Mouse (Mus musculus) splenic B cell, adult 2 months (primary cell): ENCODE results near the gene Nectin2.
"Not testable (repeated sequence)": the region's sequence is repeated elsewhere in the genome, so short reads cannot be mapped to it uniquely, and the experiment has no call there.

Experiments used
- DNase-seq: peaks from one replicate; pipeline ENCODE4 v3.0.0-alpha.2; 2011; ENCODE audit warnings: low read depth, low spot score
- H3K27me3 ChIP-seq: 2 replicates; pipeline ENCODE4 v1.6.1; 2012; ENCODE audit warnings: mild to moderate bottlenecking, low read length, moderate library complexity, mixed read lengths; ENCODE audit not compliant: control insufficient read depth, poor library complexity, insufficient read depth, severe bottlenecking
- H3K36me3 ChIP-seq: 2 replicates; pipeline ENCODE4 v1.6.1; 2012; ENCODE audit warnings: mild to moderate bottlenecking, low read length, moderate library complexity, mixed read lengths; ENCODE audit not compliant: control insufficient read depth, poor library complexity, insufficient read depth, severe bottlenecking

Gene Nectin2

GRCm38 (mm10) chr7:19750217-19751069 is at the start of gene Nectin2:
Gene Nectin2 (minus strand): TSS chr7:19750483.
- Histone ChIP-seq H3K36me3 (no peaks in the 10 kb centered on the region), H3K27me3 (0 out of 2 replicates have a peak, but pooled peaks cover 2% of the 10 kb centered on the region)
- DNase-seq, result peak; percentile 75

DNA sequence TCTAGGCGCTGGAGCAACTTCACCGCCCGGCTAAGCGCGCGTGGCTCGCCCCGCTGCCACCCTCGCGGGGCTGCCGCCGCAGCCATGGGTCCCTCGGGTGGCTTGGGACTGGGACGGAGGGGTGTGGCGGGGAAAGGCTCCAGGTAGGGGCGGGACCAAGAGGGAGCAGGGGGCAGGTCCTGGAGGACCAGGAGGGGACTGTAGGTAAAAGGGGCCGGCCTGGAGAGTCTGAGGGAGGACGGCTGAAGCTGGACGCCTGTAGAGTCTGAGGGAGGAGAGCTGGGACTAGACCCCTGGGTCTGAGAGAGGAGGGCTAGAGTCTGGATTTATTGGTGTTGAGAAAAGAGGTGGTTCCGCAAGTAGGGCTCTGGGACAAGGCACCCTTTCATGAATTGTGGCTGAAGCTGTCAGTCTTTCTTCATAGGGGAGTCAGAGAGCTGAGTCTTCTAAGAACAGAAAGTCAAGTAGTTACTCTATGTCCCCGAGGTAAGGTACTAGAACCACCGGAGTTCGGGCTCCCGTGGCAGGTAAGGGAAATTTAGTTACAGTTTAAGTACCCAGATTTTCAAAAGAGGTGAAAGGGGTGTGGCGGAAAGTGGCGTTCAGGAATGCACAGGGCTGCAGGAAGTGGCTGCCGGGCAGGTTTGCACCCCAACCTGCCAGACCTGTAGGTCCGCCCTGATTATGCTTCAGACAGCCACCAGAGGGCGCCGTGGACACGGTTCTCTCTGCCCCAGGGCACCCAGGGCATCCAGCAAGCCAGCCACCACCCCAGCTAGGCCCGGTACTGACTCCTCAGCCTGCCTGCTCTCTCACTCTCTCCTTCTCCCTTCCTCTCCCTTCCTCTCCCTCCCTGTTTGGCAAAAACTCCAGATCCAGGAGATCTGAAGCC is 46.7 kb upstream of the Nectin2 start, which contains the start of gene Cblc:
Gene Cblc, minus strand, starts transcription at position 113 of the 892 bp plus-strand sequence.
- Histone ChIP-seq H3K36me3 (no peaks in the 10 kb centered on the region), H3K27me3 (0 out of 2 replicates have a peak, but pooled peaks cover 2% of the 10 kb centered on the region)
- DNase-seq, result peak; percentile 93

DNA sequence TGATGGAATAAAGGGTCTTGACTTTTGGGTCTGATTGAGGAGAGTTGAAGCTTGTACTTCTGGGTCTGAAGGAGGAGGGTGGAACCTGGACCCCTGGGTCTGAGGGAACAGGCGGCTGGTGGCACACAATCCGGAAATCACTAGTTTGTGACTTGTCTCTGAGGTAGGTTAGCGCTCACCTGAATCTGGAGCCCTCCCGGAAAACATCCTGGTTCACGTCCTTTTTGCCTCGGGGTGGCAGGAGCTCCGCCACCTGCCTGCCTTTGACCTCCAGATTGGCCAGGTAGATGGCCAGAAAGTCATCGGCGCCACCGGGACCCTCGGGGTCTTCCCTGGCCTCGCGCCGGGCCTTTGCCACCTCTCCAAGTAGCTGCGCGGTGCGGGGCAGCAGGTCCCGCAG is 46.0 kb upstream of the Nectin2 start:
- Histone ChIP-seq H3K27me3 (0 out of 2 replicates have a peak, but pooled peaks cover 2% of the 10 kb centered on the region), H3K36me3 (no peaks in the 10 kb centered on the region)
- DNase-seq, result no peak

DNA sequence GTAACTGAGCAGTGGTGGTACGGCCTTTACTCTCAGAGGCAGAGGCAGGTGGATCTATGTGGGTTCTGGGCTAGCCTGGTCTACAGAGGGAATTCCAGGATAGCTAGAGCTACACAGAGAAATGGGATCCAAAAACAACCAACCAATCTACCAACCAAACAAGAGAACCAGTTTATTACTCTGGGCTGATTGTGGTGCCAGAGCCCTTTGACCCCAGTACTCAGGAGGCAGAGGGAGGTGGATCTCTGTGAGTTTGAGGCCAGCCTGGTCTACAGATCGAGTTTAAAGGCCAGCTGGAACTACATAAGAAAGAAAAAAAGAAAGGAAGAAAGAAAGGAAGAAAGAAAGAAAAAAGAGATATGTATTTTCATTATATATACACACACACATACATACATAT is 45.0 kb upstream of the Nectin2 start:
- no peak for DNase-seq
- Histone ChIP-seq H3K27me3 (0 out of 2 replicates have a peak, but pooled peaks cover 2% of the 10 kb centered on the region), H3K36me3 (no peaks in the 10 kb centered on the region)

DNA sequence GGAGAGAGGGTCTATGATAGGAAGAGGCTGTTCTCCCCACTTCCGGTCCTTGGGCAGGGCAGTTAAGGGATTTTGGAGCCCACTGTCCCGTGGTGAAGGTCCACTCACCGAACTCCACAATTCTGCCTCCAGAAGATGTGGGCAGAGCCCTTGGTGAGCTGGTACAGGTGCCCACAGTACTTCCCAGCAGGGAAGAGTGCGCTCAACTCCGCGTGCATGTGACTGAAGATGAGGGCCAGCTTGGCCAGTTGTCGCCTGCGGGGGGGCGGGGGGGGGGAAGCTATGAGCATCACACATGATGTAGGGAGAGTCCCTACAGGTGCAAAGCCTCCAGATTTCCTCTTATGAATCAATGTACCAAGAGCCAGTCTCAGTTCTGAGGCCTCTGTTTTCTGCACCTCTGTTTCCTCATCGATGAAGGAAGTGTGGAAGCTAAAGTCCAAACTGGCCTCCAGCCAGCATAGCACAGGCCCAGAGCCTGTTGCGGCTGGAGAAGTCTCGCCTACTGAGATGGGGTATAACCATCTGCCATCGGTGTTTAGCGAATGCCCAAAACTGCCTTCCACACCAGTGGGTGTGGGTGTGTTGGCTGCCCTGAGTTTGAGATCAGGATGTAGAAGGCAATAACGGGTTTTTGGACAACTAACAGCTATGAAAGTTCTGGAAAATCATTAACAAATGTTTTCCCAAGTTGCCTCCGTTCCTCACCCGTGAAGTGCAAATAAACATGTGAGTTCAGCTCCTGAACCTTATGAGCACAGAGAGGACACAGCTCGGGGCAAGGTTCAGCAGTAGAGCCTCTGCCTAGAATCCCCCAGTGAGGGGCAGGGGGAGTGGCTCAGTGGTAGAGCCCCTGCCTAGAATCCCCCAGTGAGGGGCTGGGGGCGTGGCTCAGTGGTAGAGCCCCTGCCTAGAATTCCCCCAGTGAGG is 42.7 kb upstream of the Nectin2 start:
- Histone ChIP-seq H3K27me3 (0 out of 2 replicates have a peak, but pooled peaks cover 2% of the 10 kb centered on the region), H3K36me3 (no peaks in the 10 kb centered on the region)
- peak; percentile 40 for DNase-seq

GRCm38 (mm10) chr7:19791504-19791903 is 41.2 kb upstream of the Nectin2 start:
- not testable (repeated sequence) for DNase-seq, H3K36me3 ChIP-seq

GRCm38 (mm10) chr7:19789904-19790347 is 39.6 kb upstream of the Nectin2 start:
- H3K36me3 ChIP-seq, result no peaks in the 10 kb centered on the region
- H3K27me3 ChIP-seq, result no peaks in the 10 kb centered on the region
- DNase-seq, result peak; percentile 90

More at GRCm38 (mm10) chr7:19791504-19791903, 41.2 kb upstream of the Nectin2 start:
- H3K27me3 ChIP-seq, result not testable (repeated sequence)

- Histone ChIP-seq H3K36me3 (no peaks in the 10 kb centered on the region), H3K27me3 (no peaks in the 10 kb centered on the region)
- peak; percentile 37 for DNase-seq
These were observed 35.7 kb upstream of the Nectin2 start for GRCm38 (mm10) chr7:19785874-19786458.

DNA sequence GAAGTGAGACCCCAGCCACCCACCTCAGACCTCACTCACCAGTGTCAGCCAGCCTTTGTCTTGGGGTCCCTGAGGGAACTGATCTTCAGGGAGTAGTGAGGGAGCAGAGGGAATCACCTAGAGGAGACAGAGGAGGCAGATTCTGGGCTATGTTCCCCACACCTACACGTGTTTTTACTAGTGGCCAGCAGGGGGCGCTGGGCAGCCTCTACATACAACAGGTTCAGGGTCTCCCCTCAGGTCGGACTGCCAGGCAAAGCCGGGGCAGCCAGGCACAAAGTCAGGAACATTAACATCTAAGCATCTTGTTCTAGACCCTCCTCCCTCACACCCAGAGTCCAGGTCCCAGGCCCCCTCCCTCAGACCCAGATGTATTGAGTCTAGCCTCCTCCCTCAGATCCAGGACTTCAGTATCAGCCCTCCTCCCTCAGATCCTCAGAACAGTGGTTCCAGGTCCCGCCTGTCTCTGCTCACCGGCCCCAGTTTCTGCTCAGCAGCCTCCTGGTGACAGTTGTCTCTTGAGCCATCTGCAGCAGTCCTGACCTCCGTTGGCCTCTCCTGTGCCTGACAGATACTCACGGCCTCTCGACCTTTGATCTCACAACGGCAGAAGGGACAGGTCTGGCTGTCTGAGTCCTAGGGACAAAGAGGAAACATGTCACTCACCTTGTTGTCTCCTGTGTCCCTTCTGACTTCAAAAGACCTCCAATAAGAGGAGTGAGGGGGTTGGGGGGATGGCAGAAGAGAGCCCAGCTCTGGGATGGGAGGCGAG is 34.7 kb upstream of the Nectin2 start:
- Histone ChIP-seq H3K27me3 (no peaks in the 10 kb centered on the region), H3K36me3 (no peaks in the 10 kb centered on the region)
- DNase-seq, result peak; percentile 47

DNA sequence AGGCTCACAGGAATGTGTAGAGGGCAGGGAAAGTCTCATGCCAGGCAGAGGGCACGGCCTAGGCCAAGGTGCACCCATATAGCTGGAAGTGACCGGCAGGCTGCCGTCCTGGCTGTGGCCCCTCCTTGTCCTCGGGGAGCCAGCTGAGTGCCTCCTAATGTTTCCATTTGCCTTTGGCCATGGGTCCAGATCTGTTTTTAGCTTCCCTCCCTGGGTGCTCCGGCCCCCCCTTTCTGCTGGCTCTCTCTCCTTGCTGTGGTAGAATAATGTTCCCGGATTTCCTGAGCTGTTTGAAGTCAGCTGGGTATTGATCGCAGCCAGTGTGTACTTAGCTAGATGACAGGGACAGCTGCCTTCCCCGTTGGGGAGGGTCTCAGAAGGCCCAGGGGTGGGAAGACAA is 33.3 kb upstream of the Nectin2 start:
- no peaks in the 10 kb centered on the region for H3K36me3 ChIP-seq
- no peaks in the 10 kb centered on the region for H3K27me3 ChIP-seq
- no peak for DNase-seq

DNA sequence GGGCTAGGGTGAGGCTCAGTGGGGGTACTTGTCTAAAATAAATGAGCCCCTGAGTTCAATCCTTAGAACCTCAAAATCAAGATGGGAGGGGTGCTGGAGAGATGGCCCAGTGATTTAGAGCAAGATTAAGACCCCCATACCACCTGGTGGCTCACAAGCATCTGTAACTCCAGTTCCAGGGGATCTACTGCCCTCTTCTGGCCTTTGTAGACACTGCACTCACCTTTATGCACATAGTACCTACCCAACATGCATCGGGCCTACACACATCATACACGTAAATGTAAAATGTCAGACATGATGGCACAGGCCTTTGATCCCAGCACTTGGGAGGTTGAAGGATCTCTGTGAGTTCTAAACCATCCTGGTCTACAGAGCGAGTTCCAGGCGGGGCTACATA is 32.4 kb upstream of the Nectin2 start:
- no peaks in the 10 kb centered on the region for H3K27me3 ChIP-seq
- DNase-seq, result peak; percentile 30
- no peaks in the 10 kb centered on the region for H3K36me3 ChIP-seq

GRCm38 (mm10) chr7:19781741-19782140 is 31.5 kb upstream of the Nectin2 start:
- Histone ChIP-seq H3K36me3 (no peaks in the 10 kb centered on the region), H3K27me3 (no peaks in the 10 kb centered on the region)
- DNase-seq, result no peak

GRCm38 (mm10) chr7:19779903-19780302 is 29.6 kb upstream of the Nectin2 start:
- Histone ChIP-seq H3K36me3 (no peaks in the 10 kb centered on the region), H3K27me3 (no peaks in the 10 kb centered on the region)
- no peak for DNase-seq
